Mouse (Mus musculus): ENCODE results near the gene Xrra1.
"Not testable (repeated sequence)": the region's sequence is repeated elsewhere in the genome, so short reads cannot be mapped to it uniquely, and the experiment has no call there.

The Xrra1 gene

GRCm38 (mm10) chr7:99896905-99897304, 38.0 kb downstream of the Xrra1 start:
- DNase-seq (ENCODE audit: low read depth, low spot score), result no peak

- DNase-seq (ENCODE audit: low read depth, low spot score), result no peak
Measured at GRCm38 (mm10) chr7:99902208-99902607, 43.3 kb downstream of the Xrra1 start.

DNA sequence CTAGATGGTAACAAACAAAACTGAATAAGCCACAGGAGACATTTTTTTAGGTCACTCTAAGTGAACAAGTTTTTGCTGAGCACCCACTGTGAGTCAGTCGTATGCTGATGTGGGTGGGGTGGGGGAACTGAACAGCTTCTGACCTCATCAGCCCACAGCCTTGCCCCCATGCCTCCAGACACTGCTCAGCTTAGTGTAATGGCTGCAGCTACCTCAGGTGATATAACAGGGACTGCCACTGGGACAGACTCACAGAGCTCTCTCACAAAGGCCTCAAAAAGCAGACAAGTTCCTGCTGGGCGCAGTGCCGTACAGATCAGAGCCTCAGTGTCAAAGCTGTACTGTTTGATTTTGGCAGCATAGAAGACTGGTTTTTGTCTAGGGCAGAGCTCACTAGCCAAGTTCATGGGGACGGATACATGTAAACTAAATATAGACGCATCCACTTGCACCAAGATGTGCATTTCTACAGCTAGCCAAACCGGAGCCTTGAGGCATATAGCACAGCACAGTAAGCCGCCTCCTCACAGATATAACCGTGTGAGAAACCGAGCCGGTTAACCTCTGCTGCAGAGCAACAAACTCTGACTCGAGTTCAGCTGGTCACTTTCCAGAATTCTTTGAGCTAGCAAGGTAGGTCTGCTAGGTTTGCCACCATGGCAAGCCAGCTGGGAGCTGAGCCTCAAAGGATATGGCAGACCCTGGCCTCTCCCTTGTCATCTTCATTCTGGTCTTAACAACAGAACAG, 44.2 kb downstream of the Xrra1 start:
- DNase-seq (ENCODE audit: low read depth, low spot score), result no peak

GRCm38 (mm10) chr7:99904421-99905005, 45.6 kb downstream of the Xrra1 start:
- peak; percentile 42 for DNase-seq (ENCODE audit: low read depth, low spot score)

GRCm38 (mm10) chr7:99906346-99906745, 47.4 kb downstream of the Xrra1 start:
- no peak for DNase-seq (ENCODE audit: low read depth, low spot score)

- DNase-seq (ENCODE audit: low read depth, low spot score), result no peak
Measured at GRCm38 (mm10) chr7:99907463-99907862, 48.5 kb downstream of the Xrra1 start.

GRCm38 (mm10) chr7:99911038-99911437, 52.1 kb downstream of the Xrra1 start:
- no peak for DNase-seq (ENCODE audit: low read depth, low spot score)

- no peak for DNase-seq (ENCODE audit: low read depth, low spot score)
Measured at GRCm38 (mm10) chr7:99914316-99914715, 55.4 kb downstream of the Xrra1 start.

DNA sequence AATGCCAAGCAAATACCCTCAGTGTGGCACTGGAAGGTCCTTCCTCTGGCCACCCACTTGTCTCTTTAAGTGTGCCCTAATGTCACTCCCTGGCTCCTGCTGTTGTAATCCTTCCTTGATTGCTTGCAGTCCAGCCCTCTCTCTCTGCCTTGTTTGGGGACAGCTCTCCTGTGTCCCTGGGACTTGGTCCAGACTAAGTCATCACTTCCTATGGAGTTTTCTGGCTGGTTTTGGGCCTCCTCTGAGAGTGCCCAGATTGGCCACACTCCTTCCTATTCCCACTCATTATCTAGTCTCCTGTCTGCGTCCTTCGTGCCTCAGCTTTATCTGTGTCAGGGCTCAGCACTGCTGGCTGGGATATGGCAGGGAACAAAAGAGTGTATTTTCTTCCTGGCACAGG, 56.6 kb downstream of the Xrra1 start:
- no peak for DNase-seq (ENCODE audit: low read depth, low spot score)

GRCm38 (mm10) chr7:99916741-99917319, 57.9 kb downstream of the Xrra1 start:
- no peak for DNase-seq (ENCODE audit: low read depth, low spot score)

DNA sequence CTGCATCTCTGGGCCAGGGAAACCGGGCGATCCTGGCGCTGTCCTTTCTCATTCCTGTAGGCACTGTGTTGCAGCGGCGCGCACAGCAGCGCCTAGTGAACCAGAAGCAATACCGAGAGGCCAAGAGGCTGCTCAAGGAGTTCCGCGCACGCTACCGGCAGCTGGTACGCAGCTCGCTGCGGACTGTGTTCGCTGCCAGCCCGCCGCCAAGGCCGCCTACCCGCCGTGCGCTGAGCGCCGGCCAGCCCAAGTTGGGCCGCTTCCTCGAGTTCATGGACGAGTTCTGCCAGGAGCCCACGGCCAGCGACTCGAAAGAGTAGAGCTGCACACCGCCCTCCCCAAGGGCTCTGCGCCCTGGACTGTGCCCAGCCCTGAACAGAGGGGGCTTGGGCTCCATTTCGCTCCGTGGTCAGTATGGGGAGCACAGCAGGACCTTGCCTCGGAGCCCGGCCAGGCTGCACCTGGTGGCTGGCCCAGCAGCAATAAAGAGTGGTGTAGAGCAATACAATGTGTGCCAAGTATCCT, 58.5 kb downstream of the Xrra1 start:
- no peak for DNase-seq (ENCODE audit: low read depth, low spot score)

GRCm38 (mm10) chr7:99919164-99919563, 60.2 kb downstream of the Xrra1 start:
- DNase-seq (ENCODE audit: low read depth, low spot score), result no peak

- no peak for DNase-seq (ENCODE audit: low read depth, low spot score)
Measured at GRCm38 (mm10) chr7:99919971-99920370, 61.1 kb downstream of the Xrra1 start.

DNA sequence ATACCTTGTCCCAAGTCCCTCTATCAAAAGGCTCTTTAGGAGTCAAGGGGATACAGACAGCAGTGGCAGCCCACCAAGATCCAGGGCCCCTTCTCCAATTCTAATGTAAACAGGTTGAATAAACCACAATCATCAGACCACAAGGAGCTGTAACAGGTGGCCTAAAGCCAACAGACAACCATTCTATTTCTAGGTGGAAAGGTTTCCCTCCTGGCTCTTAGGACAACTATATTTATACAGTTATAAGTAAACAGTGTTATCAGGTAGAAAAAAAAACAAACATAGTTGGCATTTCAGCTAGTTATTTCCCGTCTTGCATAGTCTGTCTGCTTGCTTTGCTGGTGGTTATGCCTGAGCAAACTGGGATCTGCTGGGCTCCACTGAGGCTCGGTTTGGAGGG, 61.5 kb downstream of the Xrra1 start:
- no peak for DNase-seq (ENCODE audit: low read depth, low spot score)

DNA sequence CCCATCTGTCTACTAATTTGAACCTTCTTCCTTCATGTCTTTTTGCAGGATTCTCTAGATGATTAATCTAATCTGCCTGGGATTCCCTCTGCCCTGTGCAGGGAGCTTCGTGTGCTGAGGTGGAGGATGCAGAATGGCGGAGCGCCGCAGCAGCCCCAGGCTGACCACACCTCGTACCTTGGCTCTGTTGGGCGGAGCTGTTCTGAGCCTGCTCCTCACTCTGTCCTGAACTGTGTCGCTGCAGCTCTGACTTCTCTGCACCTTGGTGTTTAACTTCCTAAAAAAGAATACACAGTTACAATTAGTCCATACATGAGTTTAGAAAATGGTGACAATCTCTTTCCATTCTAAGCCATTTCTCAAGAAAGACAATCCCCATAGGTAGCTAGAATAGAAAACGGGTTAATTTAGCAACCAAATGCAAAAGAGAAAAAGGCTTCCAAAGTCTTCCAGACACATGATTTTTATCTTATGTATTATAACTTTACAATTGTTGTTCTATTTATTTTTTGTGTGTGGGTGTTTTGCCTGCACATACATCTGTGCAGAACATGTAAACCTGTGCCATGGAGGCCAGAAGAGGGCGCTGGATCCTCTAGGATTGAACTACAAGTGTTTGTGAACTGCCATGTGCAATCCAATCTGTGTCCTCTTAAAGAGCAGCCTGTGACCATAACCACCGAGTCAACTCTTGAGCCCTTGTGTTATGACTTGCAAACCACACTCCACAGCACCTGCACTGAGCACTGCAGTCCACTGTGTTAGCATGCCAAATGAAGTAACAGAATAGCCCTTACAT, 68.2 kb downstream of the Xrra1 start:
- no peak for DNase-seq (ENCODE audit: low read depth, low spot score)

DNA sequence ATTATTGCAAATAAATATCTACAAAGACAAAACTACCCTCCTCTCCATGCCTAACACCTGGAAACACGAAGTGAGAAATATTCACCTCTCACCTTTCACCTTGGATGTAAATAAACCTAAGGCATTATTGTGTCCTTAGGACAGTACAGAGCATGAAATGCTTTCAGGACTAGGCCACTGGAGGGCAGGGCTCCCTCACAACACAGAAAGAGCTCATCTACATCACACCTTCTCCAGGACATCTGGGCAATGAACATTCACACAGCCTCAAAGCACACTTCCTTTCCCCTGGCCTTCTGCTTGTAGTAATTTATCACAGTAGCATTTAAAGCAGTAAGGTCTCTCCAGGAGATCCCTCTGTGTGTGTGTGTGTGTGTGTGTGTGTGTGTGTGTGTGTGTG, 76.8 kb downstream of the Xrra1 start:
- DNase-seq (ENCODE audit: low read depth, low spot score), result peak; percentile 26

DNA sequence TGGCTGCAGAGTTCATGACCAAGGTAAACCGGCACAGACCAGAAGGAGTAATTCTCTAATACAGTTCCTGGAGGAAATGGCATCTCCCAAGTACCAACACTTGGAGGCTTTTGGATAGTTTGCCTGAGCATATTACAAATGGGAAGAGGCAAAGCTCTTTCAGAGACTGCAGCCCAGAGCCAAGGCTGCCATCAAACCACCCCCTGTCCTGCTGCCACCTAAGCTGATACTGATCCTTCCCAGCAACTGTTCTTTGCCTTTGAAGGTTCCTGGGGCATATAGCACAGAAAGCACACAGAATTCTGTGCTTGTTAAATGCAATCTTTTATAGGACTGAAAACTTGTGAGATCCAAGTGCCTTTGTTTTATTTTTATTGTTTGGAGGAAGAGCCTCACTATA, 81.8 kb downstream of the Xrra1 start:
- DNase-seq (ENCODE audit: low read depth, low spot score), result no peak

DNA sequence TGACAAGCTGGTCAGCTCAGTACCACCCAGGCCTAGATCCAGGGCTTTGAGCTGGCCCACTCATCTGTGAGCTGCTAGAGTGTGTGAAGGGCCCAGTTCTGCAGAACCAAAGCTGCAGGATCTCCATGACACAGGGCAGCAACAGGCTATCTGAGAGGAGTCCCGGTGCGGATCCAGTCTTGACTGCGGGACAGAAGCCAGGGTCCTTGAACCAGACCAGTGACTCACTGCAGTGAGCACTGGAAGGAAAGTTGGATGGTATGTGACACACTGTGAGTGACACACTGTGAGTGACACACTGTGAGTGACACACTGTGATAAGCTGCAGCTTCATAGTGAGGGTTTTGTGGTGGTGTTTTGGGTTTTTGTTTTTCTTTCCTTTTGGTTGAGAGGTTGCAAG, 85.6 kb downstream of the Xrra1 start:
- DNase-seq (ENCODE audit: low read depth, low spot score), result no peak

GRCm38 (mm10) chr7:99945012-99945411, 86.1 kb downstream of the Xrra1 start:
- DNase-seq (ENCODE audit: low read depth, low spot score), result not testable (repeated sequence)

DNA sequence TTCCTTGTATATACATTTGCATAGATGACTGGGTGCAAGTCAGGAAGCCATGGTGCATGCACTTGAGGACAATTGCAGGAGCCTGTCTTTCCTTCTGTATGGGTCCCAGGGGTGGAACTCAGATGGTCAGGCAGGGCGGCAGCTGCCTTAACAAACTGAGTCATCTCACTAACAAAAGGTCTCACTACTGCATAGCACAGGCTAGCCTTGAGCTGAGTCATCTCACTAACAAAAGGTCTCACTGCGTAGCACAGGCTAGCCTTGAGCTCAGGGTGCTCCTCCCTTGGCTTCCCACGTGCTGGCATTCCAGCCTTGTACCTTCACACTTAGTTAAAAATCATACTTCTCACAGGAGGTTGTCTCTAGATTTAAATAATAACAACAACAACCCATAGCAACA, 87.0 kb downstream of the Xrra1 start:
- no peak for DNase-seq (ENCODE audit: low read depth, low spot score)

GRCm38 (mm10) chr7:99946356-99946755, 87.4 kb downstream of the Xrra1 start:
- no peak for DNase-seq (ENCODE audit: low read depth, low spot score)

GRCm38 (mm10) chr7:99947329-99947728, 88.4 kb downstream of the Xrra1 start:
- no peak for DNase-seq (ENCODE audit: low read depth, low spot score)

Measured in retina, adult 2 months (tissue).